Mouse (Mus musculus) lung, postnatal 14 days (tissue): Measurements from ENCODE around the gene Il34.

Experiments
- DNase-seq: peaks from one replicate; pipeline ENCODE4 v3.0.0; 2021

Il34 gene

DNA sequence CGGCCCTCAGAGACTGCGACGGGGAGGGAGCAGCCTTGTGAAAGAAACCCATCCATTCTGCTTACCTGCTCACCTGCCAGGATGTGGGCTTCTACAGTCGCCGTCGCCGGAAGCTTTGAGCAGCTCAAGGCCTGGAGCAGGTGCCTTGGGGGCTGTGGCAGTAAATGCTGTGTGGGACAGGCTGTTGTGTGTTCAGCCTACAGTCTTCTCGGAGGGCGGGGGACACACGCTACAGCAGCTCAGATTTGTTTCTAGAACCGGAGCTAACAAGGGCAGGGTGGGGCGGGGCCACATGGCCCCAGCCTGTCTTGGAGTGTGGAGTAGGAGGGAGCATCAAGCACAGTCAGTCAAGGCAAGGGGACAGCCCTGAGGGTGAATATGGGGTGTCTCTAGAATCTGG is at the start of gene Il34:
Il34 (minus strand) TSS at position 256 of the 400 bp plus-strand sequence.
- DNase-seq, result no peak

DNA sequence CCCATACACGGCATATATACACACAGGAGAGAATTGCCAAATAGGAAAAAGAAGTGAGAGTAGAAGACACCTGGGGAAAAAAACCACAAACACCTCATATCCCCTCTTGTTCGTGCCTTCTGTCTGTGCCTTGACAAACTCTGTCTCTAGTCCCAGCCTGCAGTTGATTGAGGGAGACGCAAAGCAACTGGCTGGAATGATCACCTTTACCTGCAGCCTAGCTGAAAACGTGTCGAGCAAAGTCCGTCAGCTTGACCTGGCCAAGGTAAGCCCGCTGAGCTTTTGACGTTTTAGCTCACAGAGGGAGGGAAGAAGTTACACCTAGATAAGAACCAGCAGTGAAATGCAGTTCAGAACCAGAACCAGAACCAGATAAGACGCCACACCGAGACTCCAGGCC is 45.5 kb upstream of the Il34 start:
- no peak for DNase-seq

- DNase-seq, result no peak
Measured at GRCm38 (mm10) chr8:110847645-110848495, 42.1 kb upstream of the Il34 start.

DNA sequence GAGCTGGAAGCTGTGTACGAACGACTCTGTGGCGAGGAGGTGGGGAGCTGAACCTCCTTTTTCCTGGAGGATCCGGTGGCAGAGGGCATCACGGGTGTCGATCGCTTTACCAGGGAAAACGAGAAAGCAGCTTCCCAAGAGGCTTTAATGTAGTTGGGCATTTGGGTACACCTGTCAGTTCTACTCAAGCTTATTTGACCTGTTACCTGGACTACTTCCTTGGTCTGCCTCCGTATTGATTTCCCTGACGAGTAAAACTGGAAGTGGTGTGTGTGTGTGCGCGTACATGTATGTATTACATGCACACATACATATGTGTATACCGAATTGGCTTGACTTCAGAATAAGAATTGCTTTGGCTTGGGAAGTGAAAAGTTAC is 41.4 kb upstream of the Il34 start:
- no peak for DNase-seq

GRCm38 (mm10) chr8:110846405-110847170 is 40.9 kb upstream of the Il34 start, which contains the start of the genes Cog4 and Sf3b3:
TSS of gene Cog4 (plus strand) at chr8:110846600.
TSS of gene Sf3b3 (minus strand) at chr8:110846787.
- peak; percentile 86 for DNase-seq

GRCm38 (mm10) chr8:110845821-110846404 is 40.2 kb upstream of the Il34 start:
- no peak for DNase-seq

DNA sequence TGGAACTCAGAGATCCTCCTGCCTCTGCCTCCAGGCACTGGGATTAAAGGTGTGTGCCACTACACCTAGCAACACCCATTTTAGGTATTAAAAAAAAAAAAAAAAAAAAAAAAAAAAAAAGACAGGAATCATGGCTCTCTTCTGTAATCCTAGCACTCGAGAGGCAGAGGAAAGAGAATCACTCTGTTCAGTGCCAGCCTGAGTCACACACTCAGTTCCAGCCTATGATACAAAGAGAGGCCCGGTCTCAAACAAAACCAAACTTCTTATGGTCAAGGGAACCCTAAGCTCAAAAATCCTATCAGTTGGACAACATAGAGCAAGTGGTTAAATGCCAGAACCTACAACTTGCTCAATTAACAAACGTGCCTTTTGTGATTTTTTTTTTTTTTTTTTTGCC is 39.2 kb upstream of the Il34 start:
- DNase-seq, result no peak

DNA sequence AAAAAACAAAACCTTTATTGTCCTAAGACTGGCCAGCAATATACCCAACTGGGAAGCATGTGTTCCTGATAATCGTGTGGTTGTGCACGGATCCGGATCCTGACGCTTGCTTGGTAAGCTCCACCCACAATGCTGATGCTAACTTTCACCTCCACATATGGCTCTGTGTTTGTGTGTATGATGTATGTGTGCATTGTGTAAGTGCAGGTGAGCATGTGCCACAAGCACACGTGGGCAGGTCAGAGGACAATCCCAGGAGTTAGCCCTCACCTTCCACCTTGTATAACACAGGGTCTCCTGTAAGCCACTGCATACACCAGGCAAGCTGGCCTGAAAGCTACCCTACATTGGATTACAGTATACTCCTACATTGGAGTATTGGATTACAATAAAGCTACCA is 37.5 kb upstream of the Il34 start:
- no peak for DNase-seq

DNA sequence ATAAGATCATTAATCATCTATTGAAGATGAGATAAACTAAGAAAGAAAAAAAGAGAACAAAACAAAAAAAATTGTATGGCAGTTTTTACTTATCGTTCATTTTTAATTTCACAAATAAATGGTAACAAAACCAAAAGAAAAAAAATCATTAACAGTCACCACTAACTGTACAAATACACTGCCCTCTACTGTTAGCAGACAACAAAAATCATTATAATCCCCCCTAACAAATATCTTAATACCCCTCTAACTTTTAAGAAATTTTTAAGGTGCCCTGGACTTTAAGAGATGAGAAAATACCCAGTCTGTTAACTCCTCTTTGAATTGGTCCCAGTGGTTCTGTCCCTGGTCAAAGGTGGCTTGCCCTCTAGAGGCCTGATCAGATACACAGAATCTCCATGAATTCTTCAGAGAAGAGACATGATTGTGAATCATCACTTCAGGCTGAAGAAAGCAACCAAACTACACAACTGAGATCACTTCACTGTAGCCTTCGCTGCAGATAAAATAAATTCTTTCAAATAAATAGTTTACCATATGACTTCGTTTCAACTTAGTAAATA is 36.4 kb upstream of the Il34 start:
- DNase-seq, result no peak

DNA sequence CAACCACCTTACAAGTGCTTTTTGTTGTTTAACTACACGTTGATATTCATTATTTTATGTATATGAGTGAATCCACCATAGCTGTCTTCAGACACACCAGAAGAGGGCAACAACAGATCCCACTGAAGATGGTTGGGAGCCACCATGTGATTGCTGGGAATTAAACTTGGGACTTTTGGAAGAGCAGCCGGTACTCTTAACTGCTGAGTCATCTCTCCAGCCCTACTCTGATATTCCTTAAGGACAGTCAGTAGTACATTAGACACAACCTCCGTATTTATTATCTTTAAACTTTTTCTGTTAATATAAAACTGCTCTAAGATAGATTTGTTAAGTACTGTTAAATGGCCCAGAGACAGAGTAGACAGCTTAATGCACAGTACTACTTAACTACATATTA is 26.2 kb upstream of the Il34 start:
- no peak for DNase-seq

GRCm38 (mm10) chr8:110828511-110828910 is 22.8 kb upstream of the Il34 start:
- DNase-seq, result no peak

- no peak for DNase-seq
Measured at GRCm38 (mm10) chr8:110824861-110825260, 19.1 kb upstream of the Il34 start.

DNA sequence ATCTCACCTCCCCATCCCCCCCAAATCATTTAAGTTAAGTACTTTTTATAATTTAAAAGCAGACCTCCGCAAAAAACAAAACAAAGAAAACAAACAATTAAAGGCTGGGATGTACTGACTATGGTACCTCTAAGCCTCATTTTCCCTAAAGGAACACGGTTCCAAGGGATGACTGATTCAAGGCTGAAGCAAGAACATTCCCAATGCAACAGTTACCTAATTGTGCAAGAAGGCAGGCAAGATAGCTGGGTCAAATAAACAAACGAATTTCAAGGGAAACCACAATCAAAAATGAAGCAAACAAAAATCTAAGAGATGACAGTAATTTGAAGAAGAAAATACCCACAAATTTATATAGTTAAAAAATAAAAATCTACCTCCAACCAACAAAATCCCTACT is 16.2 kb upstream of the Il34 start:
- DNase-seq, result no peak

DNA sequence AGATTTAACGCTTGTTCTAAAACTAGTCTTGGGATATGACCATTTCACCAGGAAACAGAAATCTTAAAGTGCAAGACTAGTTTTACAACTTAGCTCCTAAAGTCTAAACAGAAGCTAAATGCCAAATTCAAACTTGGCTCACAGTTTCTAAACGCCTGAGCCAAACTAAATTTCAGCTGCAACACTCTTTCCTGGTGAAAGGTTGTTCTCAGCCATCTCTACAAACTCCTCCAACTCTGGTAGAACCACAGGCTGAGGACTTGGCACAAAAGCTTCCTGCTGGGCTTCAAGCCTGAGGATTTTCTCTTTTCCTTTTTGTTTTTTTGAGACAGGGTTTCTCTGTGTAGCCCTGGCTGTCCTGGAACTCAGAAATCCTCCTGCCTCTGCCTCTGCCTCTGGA is 14.5 kb upstream of the Il34 start:
- DNase-seq, result no peak

GRCm38 (mm10) chr8:110818593-110818992 is 12.9 kb upstream of the Il34 start:
- no peak for DNase-seq

DNA sequence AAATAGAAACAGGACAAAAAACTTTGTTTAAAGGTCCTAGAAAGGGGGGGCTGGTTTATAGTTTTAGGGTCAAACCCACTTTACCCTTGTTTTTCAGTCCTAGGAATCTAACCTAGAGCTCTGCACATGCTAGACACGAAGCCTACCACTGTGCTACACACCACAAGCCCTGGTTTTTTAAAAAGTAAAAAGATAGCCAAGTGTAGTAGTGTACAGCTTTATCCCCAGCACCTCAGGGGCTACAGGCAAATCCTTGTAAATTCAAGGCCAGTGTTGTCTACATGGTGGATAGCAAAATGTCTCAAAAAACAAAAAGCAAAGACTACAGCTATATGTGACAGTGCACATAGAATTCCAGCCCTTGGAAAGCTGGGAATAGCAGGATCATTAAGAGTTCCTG is 11.3 kb upstream of the Il34 start:
- DNase-seq, result no peak

DNA sequence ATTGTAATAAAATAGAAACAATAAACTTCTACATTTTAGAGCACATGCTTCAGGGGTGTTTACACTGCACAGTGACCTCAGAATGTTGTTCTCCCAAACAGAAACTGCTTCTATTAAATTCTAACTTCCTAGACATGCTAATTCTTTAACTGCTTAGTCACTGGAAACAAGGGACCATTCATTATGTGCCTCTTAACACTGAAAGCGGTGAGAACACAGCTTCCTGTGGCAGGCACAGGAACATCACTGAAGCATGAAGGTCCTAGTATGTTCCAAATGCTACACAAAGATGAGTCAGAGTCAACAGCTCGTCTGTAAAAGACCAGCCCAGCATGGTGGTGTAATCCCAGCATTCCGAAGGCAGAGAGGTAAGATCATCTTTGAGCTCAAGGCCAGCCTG is 9.6 kb upstream of the Il34 start:
- DNase-seq, result no peak

GRCm38 (mm10) chr8:110813081-110813812 is 7.5 kb upstream of the Il34 start:
- DNase-seq, result no peak

GRCm38 (mm10) chr8:110812349-110813080 is 6.8 kb upstream of the Il34 start:
- no peak for DNase-seq

DNA sequence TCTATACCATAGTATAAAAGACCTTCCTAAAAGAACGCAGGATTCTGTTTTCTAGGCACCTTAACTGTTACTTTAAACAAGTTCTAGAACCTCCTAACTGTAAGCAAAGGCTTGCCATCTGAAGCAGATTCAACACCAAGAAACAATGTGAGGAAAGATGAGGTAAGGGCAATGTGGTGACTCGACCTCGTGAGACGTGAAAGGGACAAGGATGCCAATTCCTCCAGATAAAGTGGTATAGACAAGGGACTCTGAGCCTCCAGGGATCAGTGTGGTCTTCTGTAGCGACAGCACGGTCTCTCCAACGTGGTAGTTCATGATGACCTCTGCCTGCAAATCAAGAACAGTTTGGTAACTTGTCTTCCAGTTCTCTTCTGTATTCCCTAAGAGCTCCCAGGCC is 6.1 kb upstream of the Il34 start:
- no peak for DNase-seq

GRCm38 (mm10) chr8:110811116-110811515 is 5.4 kb upstream of the Il34 start:
- no peak for DNase-seq

DNA sequence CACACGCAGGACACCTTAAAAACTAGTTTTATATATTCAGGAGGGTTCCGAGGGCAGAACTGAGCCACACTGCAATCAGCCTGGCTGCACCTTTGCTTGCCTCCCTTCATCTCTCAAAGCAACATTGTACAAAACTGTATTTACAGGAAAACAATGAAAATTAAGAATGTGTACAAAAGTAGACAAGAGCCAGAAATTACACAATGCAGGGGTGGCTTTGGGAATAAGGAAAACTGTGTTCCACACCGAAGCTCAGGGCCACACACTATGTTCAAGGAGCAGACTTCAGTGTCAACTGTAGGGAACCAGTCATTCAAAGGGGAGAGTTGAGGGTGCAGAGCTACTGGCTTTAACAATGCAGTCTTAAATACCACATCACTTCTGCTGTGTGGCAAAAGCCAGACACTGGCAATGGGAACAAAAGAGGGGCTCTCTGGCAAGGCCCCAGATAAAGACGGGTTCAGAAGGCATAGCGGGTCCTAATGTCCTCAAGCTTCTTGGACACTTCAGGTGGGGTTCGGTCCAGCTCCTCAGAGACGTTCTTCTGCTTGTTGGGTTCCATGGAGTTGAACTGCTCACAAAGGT is 4.8 kb upstream of the Il34 start:
- DNase-seq, result no peak
